Mouse (Mus musculus): ENCODE data around the gene Klf7.
"Not testable (repeated sequence)": the region's sequence is repeated elsewhere in the genome, so short reads cannot be mapped to it uniquely, and the experiment has no call there.

Klf7 gene

DNA sequence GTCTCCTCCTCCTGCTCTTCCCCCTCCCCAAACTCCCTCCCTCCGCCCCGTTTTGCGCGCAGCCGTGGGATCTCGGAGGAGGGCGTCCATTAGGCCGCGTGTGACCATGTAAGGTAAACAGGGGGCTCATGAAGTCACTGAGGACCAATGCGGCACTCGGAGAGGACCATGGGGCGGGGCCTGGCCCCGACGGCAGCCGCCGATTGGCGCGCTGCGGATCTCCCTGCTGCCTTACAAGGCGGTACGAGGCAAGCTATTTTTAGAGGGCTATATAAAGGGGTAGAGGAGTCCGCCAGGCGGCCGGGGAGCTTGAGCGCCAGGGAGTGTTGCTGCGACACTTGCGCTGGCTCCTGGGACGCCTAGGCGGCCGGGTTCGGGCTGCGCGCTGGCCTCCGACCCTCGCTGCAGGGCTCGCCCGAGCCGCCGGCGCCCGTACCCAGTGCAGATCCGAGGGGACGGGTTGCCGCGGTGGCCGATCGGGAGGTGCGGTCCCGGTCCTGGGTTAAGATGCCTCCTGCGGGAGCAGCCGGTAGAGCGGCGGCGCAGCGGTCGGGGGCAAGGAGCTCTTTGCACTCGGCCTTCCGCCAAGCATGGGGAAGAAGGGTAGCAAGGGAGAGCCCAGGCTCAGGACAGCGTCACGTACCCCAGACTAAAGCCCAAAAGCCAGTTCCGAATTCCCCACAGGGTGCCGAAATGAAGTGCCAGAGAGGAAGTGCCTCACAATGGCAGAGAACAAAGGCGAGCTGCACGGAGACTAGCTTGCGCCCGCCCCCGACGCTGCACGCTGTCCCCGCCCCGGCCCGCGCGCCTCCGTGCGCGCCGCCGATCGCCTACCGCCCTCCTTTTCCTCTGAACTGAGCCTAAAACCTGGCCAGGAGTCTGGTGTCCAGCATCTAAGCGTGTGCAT is at the start of gene Klf7:
TSS of gene Klf7 (minus strand) at position 724 of the 907 bp plus-strand sequence.
- DNase-seq (ENCODE audit: extremely low spot score) = peak; percentile 96

DNA sequence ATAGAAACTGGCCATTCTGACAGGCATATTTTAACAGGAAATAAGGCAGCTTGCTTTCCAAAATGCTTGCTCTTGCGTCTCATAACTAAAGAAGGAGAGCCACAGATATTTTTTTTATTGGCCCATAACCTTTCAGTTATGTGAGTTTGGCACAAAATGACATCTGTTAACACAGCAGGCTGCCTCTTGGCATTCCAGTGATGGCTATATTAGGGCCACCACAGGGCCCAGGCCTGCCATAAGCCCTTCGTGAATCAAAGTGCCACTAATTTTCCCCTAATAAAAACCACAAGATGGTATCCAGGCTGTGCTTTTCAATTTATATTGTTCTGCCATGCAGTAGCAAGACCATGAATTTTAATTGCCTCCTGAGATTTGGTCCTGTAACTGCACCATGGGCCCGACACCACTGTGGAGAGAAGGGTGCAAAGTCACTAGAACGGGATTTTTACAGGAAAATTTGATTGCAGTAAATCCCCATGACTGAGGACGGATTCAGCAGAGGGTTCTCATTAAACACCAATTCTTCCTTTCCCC is 42.5 kb upstream of the Klf7 start:
- no peak for DNase-seq (ENCODE audit: extremely low spot score)

DNA sequence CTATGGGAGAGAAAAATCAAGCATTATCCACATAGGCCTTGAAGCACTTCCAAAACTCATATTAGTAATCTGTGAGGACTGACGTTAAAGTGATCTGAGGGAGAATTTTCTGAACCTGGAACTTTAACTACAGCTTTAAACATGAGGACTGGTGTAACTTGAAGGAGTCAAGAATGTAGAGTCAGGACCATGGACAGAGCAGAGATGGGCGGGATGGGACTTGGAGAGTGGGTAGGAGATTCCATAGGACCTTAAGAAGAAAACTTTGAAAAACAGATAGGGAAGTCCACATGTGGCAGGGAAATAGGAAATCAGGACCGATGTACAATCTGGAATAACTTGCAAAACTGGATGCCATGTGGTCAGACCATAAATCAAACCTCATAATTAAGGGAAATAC is 36.7 kb upstream of the Klf7 start:
- DNase-seq (ENCODE audit: extremely low spot score) = peak; percentile 53

DNA sequence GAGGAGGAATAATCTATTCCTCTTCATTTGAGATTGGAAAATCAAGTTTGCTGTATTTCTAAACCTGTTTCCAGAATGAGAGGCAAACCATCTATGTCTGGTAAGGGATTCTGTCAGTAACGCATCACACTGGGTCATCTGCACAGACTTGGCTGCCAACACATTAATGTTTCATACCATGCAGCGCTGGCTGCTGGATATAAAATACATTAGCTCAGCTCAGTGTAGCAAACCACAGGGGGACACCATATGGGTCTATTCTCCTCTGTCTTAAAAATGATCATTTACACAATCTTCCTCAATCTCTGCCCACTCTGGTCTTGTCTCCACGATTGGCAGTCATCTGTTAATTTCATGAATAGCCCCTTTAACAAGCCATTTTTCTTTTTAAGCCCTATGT is 27.1 kb upstream of the Klf7 start:
- DNase-seq (ENCODE audit: extremely low spot score) = no peak

DNA sequence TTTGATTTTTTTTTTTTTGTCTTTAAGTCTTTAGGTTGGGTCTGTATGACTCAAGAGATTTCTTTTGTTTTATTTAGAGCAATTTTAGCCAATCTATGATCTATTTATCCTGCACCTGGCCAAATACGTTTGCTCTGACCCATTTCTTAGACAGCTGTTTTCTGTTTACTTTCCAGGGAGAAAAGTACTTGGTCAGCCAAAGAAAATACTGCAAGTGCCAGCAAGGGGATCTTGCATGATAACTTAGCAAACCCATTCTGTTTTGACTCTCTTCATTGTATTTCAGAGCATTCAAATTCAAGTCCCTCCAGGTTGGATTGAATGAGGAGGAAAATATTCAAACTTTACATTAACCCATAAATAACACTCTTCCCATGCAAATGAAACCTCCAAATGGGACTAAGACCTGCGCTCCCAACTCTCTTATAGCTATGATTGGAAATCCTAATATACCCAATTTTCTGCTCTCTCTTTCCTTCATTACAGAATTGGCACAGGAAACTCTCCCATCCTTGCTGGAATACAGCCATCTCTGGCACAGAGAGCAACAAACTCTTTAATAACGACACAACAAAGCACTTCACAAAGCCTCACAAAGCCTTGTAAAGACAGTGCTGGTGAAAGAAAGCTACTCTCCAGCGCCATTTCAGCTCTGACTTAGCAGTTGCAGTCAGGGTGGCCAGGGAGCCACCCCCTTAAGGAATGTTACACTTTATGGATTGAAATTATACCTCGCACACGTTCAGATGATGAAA is 20.8 kb upstream of the Klf7 start:
- DNase-seq (ENCODE audit: extremely low spot score) = no peak

DNA sequence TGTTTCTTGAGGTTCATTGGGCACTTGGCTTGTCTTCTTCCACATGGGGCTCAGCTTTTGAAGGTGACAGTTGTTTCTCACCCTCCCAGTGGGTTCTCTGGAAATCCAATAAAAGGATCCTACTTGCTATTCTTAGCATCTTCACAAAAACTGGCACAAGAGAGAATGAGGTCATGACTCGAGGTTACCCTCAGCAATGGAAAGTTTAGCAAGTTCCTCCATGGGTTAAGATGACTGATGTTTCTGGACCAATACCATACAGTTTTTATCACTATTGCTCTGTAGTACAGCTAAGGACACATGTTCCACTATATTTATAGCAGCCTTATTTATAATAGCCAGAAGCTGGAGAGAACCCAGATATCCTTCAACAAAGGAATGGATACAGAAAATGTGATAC is 12.4 kb upstream of the Klf7 start:
- no peak for DNase-seq (ENCODE audit: extremely low spot score)

DNA sequence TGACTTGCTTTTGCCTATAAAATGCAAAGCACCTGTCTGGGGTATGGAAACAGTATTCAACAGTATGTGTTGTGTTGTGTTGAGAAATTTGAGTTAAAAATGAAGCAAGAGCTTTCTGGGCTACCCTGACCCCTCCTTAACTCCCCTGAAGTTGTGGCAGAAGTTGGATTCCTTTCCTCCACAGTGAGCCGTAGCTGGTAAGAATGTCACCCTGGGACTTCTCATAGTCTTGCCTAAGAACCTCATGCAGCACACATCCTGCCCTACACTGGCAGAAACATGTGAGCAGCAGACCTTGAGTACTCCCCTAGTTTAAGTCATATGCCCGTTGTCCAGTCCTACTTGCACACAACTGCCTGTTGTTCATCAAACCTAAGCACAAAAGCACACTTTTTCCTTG is 4.7 kb upstream of the Klf7 start:
- DNase-seq (ENCODE audit: extremely low spot score) = no peak

DNA sequence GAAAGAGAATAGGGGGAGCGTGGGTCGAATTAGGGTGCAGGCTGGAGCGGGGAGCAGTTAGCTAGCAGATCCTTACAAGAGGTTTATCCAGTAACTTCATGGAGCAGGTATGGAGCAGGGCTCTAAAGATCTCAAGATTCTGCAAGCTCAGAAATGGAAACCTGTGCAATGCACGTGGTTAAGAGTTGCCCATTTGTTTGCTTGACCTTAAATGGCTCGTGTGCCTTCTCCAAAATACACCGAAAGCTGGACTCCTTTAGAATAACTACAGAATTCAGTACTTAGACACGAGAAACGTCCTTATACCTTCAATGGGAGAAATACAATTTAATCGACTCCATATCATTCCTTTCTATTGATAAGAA is 366 bp upstream of the Klf7 start:
- DNase-seq (ENCODE audit: extremely low spot score) = no peak

DNA sequence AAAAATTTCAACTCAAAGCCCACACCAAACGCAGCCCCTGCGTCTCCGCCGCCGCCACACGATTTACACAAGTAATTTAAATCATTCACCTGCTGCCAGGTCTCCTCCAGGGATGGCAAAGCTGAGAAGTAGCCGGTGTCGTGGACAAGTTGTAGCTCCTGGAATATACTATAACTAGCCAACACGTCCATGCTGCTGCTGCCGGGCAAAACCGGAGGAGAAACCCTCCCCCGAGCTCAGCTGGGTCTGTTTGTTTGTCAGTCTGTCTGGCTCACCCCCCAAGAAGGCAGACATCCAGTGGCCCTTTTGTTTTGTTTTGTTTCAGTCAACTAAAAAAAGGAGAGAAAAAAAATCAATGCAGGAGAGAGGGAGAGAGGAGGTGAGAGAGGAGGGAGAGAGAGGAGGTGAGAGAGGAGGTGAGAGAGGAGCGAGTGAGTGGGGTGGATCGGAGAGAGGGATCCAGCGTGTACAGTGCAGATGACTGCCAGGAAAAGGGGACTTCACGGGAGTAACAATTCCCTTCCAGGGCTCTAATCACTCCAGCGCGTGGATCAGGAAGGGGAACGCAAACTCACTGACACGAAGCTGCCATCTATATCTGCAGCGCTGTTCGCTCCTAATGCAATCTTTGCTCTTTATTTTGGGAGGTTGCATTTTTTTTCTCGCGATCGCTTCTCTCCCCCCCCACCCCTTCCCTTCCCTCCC is 1.1 kb downstream of the Klf7 start:
- peak; percentile 74 for DNase-seq (ENCODE audit: extremely low spot score)

DNA sequence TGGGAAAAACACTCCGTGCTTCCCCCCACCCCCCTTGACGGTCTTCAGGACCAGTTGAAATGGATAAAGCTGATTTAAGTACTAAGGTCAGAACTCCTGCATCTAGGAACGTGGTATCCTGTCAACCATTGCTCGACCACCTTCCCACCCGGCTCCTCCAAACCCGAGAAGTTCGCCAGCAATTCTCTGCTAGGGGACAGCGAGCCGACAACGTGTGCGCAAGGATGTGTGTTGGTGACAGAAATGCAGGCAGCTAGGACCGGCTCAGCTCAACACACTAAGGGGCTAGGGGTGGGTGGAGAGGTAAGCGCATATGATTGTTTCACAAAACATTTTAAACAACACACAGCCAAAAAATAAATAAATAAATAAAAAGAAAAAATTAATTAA is 1.7 kb downstream of the Klf7 start:
- DNase-seq (ENCODE audit: extremely low spot score) = peak; percentile 36

DNA sequence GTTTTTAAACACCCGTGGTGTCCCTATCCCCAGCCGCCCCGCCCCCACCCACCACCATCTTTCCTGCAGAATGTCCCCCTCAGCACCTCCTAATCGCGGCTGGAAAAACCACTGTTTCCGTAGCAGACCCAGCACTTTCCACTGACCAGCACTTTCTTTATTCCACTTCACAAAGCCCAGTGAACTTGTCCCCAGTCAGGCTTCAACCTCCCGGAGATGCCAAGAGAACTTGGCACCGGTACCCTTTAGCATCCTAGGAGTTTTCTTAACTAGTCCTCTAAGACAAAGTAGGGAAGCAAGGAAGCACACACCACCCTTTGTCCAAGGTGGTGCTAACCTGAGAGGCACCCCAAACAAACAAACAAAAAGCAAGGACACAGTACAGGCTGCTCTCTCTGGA is 2.2 kb downstream of the Klf7 start:
- DNase-seq (ENCODE audit: extremely low spot score) = no peak

DNA sequence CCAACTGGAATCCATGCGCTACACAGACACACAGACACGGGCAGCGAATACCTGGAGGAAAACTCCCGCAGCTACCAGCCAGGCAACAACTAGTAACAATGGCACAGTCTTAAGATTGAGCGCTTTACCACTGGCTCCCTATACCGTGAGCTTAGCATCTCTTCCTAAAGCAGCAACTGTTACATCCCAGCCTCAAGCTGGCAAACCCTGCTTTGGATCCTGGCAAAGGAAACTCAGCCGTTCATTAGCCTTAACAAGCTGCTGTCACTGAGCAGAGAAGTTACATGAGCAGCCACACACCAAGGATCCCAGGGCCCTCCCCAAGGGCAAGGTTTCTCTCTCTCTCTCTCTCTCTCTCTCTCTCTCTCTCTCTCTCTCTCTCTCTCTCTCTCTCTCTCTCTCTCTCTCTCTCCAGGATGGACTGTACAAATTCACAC is 2.7 kb downstream of the Klf7 start:
- DNase-seq (ENCODE audit: extremely low spot score) = peak; percentile 40

DNA sequence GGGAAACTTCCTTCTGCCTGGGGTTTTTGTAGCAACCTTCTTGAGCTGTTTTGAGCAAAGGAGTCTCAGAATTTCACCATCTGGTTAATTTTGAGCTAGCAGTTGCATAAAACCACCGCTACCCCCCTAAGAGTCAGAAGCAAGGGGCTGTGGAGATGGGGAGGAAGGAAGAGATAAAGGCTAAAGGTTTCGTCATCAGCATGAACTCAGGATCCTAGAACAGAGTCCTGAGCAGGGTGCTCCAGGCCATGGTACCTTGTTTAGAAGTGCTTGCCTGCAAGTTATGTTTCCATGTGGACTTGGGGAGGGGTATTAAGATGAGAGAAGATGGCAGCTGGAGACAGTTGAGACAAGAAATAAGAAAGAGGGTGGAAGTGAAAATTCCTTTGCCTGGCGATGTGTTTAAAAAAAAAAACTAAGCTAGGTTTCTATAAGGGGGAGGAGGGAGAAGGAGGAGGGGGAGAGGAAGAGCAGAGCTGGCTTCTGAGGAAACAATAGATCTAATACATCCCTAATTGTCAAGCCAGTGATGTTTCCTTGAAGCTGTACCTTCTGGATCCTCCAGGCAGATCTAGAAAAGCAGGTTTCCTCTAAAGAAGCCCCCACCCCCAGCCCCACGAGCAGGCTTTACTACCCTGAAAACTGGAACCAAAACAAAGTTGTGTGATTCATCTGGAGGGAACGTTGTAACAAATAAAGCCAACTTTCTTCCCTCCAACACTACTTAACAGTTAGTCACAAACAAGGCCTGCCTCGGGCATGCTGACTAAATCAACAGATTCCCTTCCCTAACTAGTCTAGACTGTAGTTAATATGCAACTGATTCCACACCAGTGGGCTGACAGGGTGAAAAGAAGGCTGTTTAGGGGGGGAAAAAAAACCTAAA is 3.6 kb downstream of the Klf7 start:
- DNase-seq (ENCODE audit: extremely low spot score) = no peak

DNA sequence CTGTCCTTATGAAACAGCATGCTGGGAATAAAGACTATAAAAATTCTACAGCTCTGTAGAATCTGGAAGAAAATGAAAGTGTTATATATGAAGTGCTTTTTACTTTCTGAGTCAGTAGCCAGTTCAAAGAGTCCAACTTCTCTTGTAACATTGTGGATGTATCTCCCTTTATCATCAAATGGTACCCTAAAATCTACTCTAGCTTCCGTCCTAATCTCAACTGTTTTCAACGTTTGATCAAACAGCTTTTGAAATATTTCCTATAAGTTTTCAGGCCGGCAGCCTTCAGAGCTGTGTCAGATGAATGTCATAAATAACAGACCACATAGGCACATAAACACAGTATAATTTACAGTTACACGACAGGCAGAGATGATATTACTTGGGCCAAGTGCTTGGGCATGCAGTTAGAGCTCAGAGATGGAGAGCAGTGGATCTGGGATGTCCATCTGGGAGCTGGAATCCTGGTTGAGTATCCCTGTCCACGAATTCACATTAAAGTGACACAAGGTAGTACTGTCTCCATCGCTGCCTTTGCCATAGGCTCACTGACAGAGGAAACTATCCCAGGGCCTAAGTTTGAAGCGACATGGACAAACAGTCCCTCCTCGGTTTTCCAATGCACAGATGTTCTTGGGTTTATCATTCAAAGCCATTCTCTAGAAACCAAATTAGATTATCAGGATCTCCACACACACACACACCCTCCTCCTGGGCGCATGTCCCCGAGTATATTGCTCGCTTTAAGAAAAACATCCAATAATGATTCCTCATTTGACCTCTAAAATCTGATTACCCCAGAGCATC is 4.4 kb downstream of the Klf7 start:
- no peak for DNase-seq (ENCODE audit: extremely low spot score)

DNA sequence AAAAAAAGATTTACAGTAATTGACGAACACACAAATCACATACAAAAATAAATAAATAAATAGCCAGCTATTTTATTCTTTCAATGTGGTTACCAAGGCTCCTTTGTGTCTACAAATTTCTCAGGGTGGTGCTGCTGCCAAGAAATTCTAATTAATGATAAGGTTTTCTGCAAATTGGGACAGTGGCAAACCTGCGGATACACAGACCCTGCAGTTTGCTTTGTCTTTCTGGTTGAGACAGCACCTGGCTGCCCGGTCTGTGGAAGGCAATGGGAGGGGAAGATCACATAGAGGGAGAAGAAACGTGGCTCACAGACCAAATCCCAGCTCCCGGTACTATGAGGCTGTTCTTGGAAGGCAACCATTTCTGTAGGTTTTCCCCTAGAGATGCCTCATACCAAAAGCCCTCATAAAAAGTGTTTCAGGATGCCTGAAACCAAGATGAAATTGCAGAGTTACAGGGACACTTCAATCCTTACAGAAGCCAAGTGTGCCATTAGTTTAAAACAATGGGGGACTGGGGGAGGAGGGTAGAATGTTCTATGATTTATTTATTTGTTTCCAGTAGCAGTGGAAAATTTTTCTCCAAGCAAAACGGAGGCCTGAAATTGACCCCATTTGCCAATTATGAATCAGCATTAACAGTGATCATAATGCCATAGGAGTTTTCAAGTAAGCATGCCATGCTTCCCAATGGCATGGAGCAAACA is 5.2 kb downstream of the Klf7 start:
- DNase-seq (ENCODE audit: extremely low spot score) = no peak

DNA sequence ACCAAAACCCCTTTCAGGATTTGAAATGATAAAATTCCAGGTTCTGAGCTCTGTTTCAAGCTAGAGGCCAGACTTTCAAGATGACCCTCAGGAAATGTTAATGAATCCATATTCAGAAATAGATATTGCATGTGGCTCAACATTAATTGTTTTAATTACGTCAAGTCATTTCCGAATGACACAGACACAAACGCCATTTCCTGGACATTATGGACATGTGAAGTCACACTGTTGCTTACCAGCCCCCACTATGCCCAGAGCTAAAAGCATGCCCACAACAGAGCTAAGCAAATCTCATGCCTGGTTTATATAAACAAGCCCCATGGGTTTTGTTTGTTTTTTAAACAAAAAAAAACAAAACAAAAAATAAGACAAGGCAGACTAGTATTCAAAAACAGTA is 7.5 kb downstream of the Klf7 start:
- no peak for DNase-seq (ENCODE audit: extremely low spot score)

DNA sequence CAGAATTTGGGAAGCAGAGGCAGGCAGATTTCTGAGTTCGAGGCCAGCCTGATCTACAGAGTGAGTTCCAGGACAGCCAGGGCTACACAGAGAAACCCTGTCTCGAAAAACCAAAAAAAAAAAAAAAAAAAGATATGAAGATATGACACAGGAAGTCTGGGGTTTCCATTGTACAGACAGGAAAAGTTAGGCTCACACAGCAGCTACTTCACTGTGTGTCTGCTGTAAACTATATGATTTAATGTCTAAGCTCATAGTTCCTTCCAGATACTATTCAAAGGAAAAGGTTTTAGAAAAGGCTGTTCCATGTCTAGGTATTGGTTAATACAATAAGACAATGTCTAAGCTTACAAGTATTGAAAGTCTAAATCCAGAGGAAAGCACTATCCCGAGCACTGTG is 13.4 kb downstream of the Klf7 start:
- DNase-seq (ENCODE audit: extremely low spot score) = not testable (repeated sequence)

DNA sequence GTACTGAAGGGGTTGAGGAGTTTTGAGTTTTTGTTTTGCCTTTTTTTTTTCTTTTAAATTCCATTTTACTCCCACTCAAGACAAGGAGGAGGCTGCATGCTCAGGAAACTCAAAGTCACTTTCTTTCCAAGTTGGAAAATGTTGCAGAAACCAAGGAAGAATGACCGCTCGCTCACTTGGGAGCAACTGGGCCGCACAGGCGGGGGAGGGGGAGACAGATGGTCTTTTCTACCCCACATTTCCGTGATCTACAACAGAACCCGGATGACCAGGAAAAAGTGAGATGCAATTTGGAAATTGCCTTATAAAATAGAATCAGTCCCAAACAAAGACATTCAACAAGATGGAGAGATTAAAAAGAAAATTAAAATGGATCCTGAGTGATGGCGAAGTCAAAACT is 14.6 kb downstream of the Klf7 start:
- DNase-seq (ENCODE audit: extremely low spot score) = no peak

DNA sequence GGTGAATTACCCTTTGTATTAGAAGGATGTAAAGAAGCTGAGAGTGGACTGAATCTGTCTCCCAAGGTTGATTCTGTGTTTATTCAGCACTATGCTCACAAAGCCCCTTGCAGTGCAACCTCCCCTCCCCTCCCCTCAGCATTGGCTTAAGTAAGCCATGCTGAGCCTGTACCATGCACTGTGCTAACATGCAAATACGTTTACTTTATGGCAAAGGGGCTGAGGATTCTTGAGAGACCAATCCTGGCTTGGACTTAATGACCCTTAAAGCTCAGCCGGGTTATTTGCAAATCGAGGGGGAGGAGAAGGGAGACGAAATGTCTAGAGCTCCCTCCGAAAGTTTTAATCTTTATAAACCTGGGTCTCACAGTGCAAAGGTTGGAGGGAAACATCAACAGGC is 16.0 kb downstream of the Klf7 start:
- no peak for DNase-seq (ENCODE audit: extremely low spot score)

DNA sequence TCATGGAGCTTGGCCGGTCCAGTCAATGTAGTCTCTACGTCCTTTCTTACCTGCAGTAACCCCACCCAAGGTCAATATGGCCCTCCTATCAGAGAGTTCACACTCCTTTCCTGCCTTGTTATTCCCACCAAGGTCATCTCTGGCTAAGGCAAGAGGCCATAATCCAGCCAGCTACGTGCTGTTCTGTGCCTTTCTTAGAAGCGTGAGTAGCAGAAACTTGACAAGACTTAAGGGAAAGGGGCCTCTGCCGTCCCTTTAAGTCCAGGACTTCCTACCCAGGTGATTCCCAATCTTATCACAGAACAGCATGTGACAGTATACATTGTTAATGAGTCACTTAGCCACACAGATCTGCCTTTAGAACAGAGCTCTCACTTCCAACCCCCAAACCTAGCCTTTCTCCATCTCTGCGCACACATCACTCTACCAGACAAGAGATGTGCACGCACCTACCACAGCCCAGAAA is 16.9 kb downstream of the Klf7 start:
- no peak for DNase-seq (ENCODE audit: extremely low spot score)

Data from embryo, embryonic 9.5 days (tissue).